8 mouse cellular contexts compared by ENCODE assay signal in genomic region chr5:151368395-151369190, GRCm38 (mm10). TPM values are rescaled to one million over a fixed set of nuclear protein-coding genes. Genes with fewer than 3 reads are reported as not detected.
DNase-seq lines count a peak whose midpoint lies in the region; ATAC-seq and TF ChIP-seq lines count a peak whose summit lies in the region.

No protein-coding gene starts in this region.

- peak; percentile 62 for TF ChIP-seq CTCF in bone marrow macrophage, adult 2 months (IDR thresholded peaks at IDR 0.05; ENCODE audit: low read depth, low read length)
- peak; percentile 70 for TF ChIP-seq CTCF in embryonic fibroblast, embryonic 13.5 days (IDR thresholded peaks at IDR 0.05; ENCODE audit: borderline replicate concordance, insufficient read depth, low read length)

- H3K9ac ChIP-seq in kidney, embryonic 15.5 days = peak overlapping the region; percentile 58

- H3K36me3 ChIP-seq in heart, embryonic 10.5 days = no peaks in the 10 kb centered on the region
- no peaks in the 10 kb centered on the region for H3K36me3 ChIP-seq in kidney, embryonic 15.5 days

- H3K4me2 ChIP-seq in kidney, embryonic 15.5 days = peak overlapping the region; percentile 67

- ATAC-seq in kidney, embryonic 15.5 days (replicated peaks; ENCODE audit: low FRiP score) = peak; percentile 99
- peak; percentile 98 for ATAC-seq in monocyte, adult 5-6 weeks (replicated peaks; ENCODE audit: insufficient number of reproducible peaks, low FRiP score, low TSS enrichment, poor library complexity, severe bottlenecking)

- peak; percentile 100 for DNase-seq in A20 (ENCODE audit: low read depth, low spot score)
- DNase-seq in heart, embryonic 10.5 days (ENCODE audit: low spot score) = peak; percentile 99
- peak; percentile 100 for DNase-seq in liver
- DNase-seq in spleen, postnatal 4 days (ENCODE audit: low spot score in 2 of 2) = peak; percentile 98

- under 1% methylated on average over 75 of the region's 75 CpGs for WGBS in heart, embryonic 10.5 days
- WGBS in kidney, embryonic 15.5 days = under 1% methylated on average over 75 of the region's 75 CpGs

- H3K27me3 ChIP-seq in heart, embryonic 10.5 days (ENCODE audit: insufficient read depth, poor library complexity, severe bottlenecking) = no peaks in the 10 kb centered on the region
- no peaks in the 10 kb centered on the region for H3K27me3 ChIP-seq in kidney, embryonic 15.5 days

- 0 out of 2 replicates have a peak, but pooled peaks have one; percentile 7 for TF ChIP-seq POLR2A in bone marrow macrophage, adult 2 months (IDR thresholded peaks at IDR 0.05; ENCODE audit: borderline replicate concordance, low read depth, low read length)
- peak; percentile 82 for TF ChIP-seq POLR2A in embryonic fibroblast, embryonic 13.5 days (IDR thresholded peaks at IDR 0.05; ENCODE audit: low read depth, low read length)

- H3K27ac ChIP-seq in bone marrow macrophage, adult 2 months (ENCODE audit: insufficient read depth, low read depth, low read length) = peak overlapping the region; percentile 97
- H3K27ac ChIP-seq in embryonic fibroblast, embryonic 13.5 days (ENCODE audit: insufficient read depth, low read length) = peak overlapping the region; percentile 96
- peak overlapping the region; percentile 95 for H3K27ac ChIP-seq in heart, embryonic 10.5 days
- peak overlapping the region; percentile 97 for H3K27ac ChIP-seq in kidney, embryonic 15.5 days

- H3K4me1 ChIP-seq in bone marrow macrophage, adult 2 months (ENCODE audit: control insufficient read depth, insufficient read depth, low read length) = peaks cover 10% of the 10 kb centered on the region
- H3K4me1 ChIP-seq in embryonic fibroblast, embryonic 13.5 days (ENCODE audit: control insufficient read depth, insufficient read depth, low read length) = peaks cover 3% of the 10 kb centered on the region
- H3K4me1 ChIP-seq in heart, embryonic 10.5 days = peaks cover 4% of the 10 kb centered on the region
- H3K4me1 ChIP-seq in kidney, embryonic 15.5 days = peaks cover 10% of the 10 kb centered on the region

- H3K9me3 ChIP-seq in heart, embryonic 10.5 days = no peaks in the 10 kb centered on the region
- no peaks in the 10 kb centered on the region for H3K9me3 ChIP-seq in kidney, embryonic 15.5 days (replicated peaks)

- peak overlapping the region; percentile 83 for H3K4me3 ChIP-seq in bone marrow macrophage, adult 2 months (ENCODE audit: insufficient read depth, low read length)
- peak overlapping the region; percentile 54 for H3K4me3 ChIP-seq in embryonic fibroblast, embryonic 13.5 days (ENCODE audit: insufficient read depth, low read length)
- H3K4me3 ChIP-seq in heart, embryonic 10.5 days = peak overlapping the region; percentile 67
- H3K4me3 ChIP-seq in kidney, embryonic 15.5 days (replicated peaks) = peak overlapping the region; percentile 55

RNA-seq across cellular contexts. Expression of gene Gm42906, which starts 59.4 kb away (rescaled TPM):
- not detected in 2 replicates for polyA plus RNA-seq in bone marrow macrophage, adult 2 months (2012; ENCODE audit: insufficient read depth, insufficient read length, missing spikeins)
- not detected in 2 replicates for polyA plus RNA-seq in embryonic fibroblast, embryonic 13.5 days (2011; ENCODE audit: insufficient read length, low read depth, missing spikeins)
- not detected in 2 replicates for polyA plus RNA-seq in heart, embryonic 10.5 days (2016; fragmentation: Nextera tagmentation; extraction: Ambion mirVana)
- not detected in 2 replicates for polyA plus RNA-seq in kidney, embryonic 15.5 days (2015; fragmentation: Nextera tagmentation; extraction: Ambion mirVana)
- not detected in 3 replicates for total RNA-seq in monocyte, adult 5-6 weeks (2017)

Comparison
In these comparisons a context has a peak if more than half of its experiments do, and no peak if none do; other contexts are left out.
1. Peak in every context shown above with its lines: DNase-seq, ATAC-seq, H3K4me3 ChIP-seq and H3K27ac ChIP-seq.